Mouse (Mus musculus) cerebellum, adult 18-20 months (tissue): ENCODE data around the gene Arhgap8.
"Not testable (repeated sequence)": the region's sequence is repeated elsewhere in the genome, so short reads cannot be mapped to it uniquely, and the experiment has no call there.

Experiments used
- DNase-seq, 2 experiments: peaks; one replicate each; pipeline ENCODE4 v3.0.0; 2021

Gene Arhgap8

DNA sequence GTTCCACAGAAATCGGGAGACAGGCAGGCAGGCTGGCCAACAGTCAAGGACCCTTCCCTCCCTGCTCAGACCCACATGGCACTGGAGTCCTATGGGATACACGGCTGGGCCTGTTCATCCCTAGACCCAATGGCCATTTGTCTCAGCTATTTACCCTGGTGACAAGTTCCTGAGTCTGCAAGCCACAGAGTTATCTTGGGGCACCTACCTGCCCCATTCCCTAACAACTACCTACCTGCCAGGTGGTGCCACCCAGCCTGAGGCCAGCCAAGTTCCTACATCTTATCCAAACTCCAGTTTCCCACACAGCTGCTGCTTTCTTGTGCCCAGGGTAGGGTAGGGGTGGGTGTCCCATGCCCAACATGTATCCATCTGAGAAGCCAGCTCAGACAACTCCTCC lies 21.7 kb upstream of the Arhgap8 start:
- DNase-seq: no peak

DNA sequence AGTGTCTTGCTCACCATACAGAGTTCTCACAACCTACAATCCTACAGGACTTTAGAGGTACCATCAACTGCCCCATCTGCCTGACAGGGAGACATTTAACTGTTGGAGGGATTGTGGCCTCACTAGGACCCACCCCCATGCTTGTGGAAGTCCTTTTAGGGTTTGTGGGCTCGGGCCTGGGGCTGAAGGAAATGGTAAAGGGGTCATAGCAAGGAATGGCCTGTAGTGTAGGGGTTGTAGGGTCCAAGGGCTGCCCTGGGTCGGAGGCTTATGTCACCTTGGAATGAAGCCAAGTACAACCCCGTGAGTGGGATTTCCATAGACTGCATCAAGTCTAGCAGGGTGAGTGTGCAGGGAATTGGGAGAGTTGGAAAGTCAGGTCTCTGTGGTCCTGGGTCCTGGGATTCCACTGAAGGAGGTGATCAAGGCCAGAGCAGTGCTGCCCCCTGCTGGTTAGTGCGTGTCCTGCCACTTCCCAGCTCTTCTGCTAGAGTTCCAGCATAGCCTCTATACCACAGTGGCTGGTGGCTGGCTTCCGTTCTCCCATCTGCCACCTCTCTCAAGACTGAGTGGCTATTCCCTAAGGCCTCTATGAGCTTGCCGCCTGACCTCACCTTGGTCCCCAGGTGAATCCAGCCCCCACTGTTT lies 19.6 kb upstream of the Arhgap8 start:
- DNase-seq: peak; percentile 9 to 25

DNA sequence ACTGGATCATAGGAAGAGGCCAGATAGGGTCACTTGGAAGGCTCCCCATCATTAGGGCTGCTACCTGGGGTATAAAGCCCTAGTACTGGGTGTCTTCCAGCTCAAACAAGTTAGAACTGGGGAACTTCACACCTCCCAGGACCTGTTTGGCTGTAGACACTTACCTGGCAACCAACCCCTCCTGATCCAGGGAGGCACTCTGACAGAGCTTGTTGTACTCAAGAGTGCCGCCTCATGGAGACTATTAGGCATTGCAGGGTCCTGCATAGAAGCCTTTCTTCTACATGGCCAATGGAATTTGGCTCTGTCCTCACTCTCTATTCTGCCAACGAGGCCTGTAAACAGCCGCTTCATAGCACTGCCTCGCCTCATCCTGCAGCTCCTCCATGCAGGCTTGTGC lies 17.9 kb upstream of the Arhgap8 start:
- DNase-seq: peak in 1 of 2 experiments; percentile 23

DNA sequence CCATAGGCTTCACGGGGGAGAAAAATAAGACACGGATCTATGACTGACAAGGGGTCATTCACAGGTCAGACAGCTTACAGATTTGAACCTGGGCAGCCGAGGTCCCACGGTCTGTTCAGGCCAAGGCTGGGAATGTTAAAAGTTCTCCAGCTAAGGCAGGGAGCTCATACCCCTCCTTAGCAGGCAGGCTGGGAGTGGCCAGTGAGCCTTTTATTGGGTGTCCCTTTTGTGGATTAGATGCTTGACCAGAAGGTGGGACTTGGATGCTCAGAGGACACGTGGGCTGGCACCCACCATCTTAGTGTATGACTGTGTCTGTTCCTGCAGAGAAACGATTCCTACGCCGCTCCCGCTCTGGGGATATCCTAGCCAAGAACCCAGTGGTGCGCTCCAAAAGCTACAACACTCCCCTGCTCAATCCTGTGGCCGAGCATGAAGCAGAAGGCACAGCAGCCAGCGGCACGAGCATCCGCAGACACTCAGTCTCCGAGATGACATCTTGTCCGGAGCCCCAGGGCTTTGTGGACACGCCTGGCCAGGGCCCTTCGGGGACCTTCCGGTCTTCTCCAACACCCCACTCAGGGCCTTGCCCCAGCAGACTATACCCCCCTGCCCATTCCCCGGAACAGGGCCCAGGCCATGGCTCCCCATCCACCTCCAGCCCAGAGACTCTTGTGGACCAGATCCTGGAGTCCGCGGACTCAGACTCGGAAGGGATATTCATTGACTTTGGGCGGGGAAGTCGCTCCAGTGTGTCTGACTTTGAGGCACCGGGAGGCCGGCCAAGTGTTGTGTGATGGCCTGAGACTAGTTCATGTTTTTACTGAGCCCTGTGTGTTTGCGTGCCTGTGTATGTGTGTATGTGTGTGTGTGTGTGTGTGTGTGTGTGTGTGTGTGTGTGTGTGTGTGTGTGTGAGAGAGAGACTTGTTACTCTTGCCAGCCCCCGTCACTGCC lies 17.2 kb upstream of the Arhgap8 start:
- no peak for DNase-seq

GRCm38 (mm10) chr15:84703992-84704391 lies 15.9 kb upstream of the Arhgap8 start:
- no peak for DNase-seq

- DNase-seq: no peak
These were observed 14.4 kb upstream of the Arhgap8 start for GRCm38 (mm10) chr15:84705351-84705901.

- no peak for DNase-seq
These were observed 12.8 kb upstream of the Arhgap8 start for GRCm38 (mm10) chr15:84706983-84707619.

GRCm38 (mm10) chr15:84712566-84713405 lies 7.1 kb upstream of the Arhgap8 start:
- DNase-seq: no peak

DNA sequence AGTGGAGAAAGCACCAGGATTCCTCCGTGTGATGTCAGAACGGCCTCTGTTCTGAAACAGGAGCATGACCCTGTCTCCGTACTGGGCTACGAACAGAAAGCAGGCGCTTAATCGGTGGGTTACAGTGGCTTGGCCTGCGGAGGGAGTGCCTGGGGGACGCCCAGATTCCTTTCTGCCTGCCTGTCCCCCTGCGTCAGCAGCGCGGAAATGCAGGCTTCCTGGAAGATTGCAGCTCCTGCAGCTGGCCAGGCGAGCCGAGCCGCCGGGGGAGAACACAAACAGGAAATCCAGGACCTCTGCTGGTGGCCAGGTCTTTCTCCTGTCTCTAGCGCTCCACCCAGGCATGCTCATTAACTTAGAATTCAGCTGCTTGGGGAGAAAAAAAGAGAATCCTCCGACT lies 5.1 kb upstream of the Arhgap8 start:
- no peak for DNase-seq

DNA sequence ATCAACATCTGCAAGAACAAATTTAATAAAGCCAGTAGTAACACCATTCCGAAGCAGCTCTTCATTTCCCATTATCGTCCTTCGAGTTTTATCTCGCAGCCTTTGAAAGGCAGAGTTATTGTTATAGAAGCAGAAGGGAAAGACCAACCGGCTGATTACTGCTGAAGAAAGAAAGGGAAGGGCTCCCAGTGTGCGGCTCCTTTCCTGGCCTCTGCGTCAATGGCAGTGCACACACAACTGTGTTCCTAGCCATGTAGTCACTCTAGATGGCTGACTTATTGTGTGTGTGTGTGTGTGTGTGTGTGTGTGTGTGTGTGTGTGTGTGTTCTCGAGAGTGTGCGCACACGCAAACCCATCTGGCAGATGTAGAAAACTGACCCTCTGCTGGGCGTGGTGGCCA lies 4.7 kb upstream of the Arhgap8 start:
- DNase-seq: no peak

DNA sequence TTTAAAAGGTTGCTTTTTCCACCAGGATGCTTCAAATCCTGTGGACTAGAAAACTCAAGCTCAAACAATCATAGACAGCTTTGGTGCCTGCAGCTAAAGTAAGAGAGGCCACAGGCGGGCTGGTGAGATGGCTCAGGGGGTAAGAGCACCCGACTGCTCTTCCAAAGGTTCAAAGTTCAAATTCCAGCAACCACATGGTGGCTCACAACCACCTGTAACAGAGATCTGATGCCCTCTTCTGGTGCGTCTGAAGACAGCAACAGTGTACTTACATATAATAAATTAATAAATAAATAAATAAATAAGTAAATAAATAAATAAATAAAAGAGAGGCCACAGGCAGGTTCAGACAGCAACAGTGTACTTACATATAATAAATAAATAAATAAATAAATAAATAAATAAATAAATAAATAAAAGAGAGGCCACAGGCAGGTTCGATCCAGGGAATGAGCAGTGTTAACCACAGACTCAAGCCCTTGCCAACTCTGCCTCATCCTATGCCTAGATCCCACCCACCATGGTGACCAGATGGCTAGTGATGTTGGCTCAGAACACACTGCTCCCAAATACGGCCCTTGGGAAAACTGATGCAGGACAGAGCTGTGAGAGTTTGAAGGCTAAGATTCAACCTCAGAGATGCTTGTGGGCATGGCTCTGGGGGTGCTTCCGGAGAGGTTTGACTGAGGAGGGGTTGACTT lies 2.1 kb upstream of the Arhgap8 start:
- not testable (repeated sequence) for DNase-seq

DNA sequence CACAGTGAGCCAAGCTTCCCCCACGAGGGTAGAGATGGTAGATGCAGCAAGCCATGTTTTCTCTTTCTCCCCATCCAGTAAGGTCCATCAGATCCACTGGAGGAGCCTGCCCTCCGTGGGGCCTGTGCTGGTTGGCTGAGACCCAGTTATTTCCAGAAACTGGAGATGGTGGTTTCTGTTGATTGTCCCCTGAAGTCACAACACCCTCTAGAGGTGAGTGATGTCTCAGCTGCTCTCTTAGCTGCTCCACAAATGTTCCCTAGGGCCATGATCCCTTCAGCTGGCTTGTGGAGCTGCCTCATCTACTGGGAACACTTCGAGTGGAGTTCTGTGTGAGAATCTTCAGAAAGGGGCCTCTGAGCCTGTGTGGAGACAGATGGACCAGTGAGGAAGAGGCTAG lies 1.1 kb upstream of the Arhgap8 start:
- no peak for DNase-seq

DNA sequence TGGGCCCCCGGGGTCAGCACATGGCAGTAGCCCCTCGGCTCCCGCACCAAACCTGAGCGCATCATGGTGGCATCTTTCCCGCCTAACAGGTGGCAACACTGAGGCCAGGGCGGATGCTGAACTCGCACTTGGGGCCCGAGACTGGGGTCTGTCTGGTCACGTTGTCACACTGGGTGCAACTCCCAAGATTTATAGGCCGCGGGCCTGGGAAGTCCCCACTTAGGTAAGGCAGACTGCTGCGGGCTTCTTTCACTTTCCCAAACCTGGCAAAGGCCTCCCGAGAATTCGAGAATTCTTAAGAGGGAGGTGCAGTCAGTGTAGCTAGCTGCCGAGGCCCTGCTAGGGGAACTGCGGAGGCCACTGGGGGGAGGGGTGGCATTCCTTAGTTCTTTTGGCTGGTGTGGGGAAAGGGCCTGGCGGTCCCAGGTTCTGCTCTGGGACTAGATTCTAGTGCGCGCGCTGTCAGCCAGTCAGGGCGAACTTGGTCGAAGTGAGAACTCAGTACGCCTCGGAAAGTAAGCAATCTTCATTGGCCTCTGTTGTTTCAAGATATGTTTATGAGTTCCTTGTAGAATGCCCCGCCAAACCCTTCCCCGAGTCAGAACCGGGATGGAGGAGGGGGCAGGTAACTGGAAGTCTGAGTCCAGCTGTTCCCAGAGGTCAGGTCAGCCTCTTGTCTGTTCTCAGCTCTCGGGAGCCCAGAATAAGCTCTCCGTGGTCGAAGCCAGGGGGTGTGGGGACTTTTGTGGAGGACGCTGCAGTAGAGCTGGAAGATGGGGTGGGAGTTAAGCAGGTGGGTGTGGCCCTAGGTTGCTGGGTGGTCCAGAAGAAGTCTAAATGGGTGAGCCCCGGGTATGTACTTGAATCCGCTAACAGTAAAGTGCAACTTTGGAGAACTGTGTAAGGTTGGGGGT lies 696 bp downstream of the Arhgap8 start:
- DNase-seq: no peak

DNA sequence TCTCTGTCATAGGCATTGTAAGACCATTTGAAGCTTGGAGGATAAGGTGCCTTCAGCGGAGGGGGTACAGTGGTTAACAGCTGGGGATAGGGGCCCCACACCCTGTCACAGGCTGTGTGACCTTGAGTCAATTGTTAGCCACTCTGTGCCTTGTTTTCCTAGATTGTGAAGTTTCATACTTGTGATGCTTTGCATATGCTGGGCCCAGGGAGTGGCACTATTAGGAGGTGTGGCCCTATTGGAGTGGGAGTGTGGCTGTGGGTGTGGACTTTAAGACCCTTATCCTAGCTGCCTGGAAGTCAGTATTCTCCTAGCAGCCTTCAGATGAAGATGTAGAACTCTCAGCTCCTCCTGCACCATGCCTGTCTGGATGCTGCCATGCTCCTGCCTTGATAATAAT lies 3.8 kb downstream of the Arhgap8 start:
- DNase-seq: not testable (repeated sequence)

DNA sequence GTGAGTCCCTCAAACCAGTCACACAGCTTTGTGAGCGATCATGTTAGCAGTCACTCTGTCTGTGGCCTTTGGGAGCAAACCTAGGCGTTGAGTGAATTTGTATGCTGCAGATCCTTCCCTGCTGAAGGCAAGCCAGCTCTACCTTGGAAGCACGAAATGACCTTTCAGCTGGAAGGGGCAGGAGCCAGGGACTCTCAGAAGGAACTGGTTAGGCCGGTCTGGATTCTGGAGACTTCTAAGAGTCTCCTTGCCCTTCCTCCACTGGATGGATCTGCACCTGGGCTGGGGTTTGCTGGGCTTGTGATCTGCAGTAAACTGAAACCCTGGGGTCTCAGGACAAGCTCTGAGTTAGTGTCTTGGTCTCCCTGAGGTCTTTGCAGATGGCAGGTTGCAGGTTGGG lies 4.3 kb downstream of the Arhgap8 start:
- no peak for DNase-seq

DNA sequence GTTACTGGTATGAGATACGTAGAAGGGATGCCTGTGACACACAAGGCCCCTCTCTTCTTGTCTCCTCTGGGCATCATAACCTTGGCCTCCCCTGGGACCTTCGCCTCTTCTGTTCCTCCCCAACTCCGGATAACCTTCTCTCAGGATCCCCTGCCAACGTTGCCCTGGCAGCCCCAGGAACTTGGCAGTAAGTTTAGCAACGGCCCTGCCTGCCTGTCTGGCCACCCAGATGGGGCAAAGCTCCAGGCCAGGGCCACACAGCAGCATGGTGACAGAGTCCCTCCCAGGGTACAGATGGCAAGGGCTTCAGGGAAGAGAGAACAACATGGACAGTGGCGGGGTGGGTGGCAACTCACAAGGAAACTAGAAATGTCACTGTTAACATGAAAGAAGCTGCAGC lies 9.8 kb downstream of the Arhgap8 start:
- peak in 1 of 2 experiments; percentile 14 for DNase-seq

DNA sequence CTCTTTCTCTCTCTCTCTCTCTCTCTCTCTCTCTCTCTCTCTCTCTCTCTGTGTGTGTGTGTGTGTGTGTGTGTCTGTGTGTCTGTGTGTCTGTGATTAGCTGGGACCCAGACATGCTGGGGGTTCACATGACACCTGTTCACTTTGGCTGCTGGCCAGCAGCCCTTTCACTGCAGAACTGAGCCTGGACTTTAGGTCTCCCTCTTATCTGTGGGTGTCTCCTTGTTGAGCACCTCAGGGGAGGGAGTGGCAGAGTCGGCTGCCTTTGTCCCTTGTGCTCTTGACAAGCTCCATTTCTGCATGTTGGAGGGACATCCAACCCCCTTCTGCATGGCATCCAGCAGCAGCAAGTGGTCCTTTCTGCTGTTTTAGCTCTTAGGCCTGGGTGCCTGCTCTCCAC lies 11.0 kb downstream of the Arhgap8 start:
- no peak for DNase-seq

- no peak for DNase-seq
These were observed 12.0 kb downstream of the Arhgap8 start for GRCm38 (mm10) chr15:84731676-84732424.

DNA sequence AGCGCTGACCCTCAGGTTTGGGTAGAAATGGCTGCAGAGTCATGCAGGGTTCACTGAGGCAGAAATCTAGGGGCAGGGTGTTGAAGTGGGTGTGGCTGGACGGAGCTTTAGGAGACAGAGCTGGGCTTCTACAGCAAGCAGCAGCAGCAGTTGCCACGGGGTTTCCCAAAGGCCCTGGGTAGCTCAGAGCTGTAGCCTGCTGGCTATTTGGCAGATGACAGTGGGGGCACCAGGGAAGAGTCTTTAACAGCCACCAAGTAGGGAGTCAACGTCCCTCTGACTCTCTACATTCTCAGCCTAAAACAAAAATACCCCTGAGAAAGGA lies 12.5 kb downstream of the Arhgap8 start:
- DNase-seq: no peak

- no peak for DNase-seq
These were observed 16.6 kb downstream of the Arhgap8 start for GRCm38 (mm10) chr15:84736346-84736993.
